Mouse (Mus musculus) C2C12 (cell line): Measurements from ENCODE around the gene Erf. TPM values are rescaled to one million over a fixed set of nuclear protein-coding genes. Genes with fewer than 3 reads are reported as not detected.
A peak's percentile ranks its signal among the peaks of the same experiment; 100 is the strongest.

Experiments used
- H3K27me3 ChIP-seq: one replicate; pipeline ENCODE4 v1.6.1; 2011; ENCODE audit not compliant: control insufficient read depth, insufficient read depth, insufficient read length
- H3K36me3 ChIP-seq: one replicate; pipeline ENCODE4 v1.6.1; 2011; ENCODE audit not compliant: control insufficient read depth, insufficient read depth
- H3K4me3 ChIP-seq: one replicate; pipeline ENCODE4 v1.5.1; 2011; ENCODE audit warnings: mild to moderate bottlenecking, control low read depth; ENCODE audit not compliant: poor library complexity, insufficient read depth, severe bottlenecking
- H3K79me2 ChIP-seq: one replicate; pipeline ENCODE4 v1.6.1; 2011; ENCODE audit not compliant: control insufficient read depth, insufficient read depth
- H3K79me3 ChIP-seq: one replicate; pipeline ENCODE4 v1.6.1; 2011; ENCODE audit warnings: low read depth, control low read depth
- H3ac ChIP-seq: one replicate; pipeline ENCODE3; 2011; ENCODE audit warnings: low read depth; ENCODE audit not compliant: control insufficient read depth, insufficient read length
- CEBPB ChIP-seq: IDR thresholded peaks from one replicate; pipeline ENCODE4 v1.6.1; 2011; ENCODE audit warnings: low read depth, mild to moderate bottlenecking, control low read depth, moderate library complexity
- CTCF ChIP-seq: IDR thresholded peaks from one replicate; pipeline ENCODE4 v1.5.1; 2011; ENCODE audit not compliant: control insufficient read depth, insufficient read depth, insufficient read length
- FOSL1 ChIP-seq: IDR thresholded peaks from one replicate; pipeline ENCODE4 v1.8.0; 2011; ENCODE audit warnings: mild to moderate bottlenecking, low read length; ENCODE audit not compliant: poor library complexity, insufficient read depth, severe bottlenecking
- MAX ChIP-seq: IDR thresholded peaks from one replicate; pipeline ENCODE4 v1.6.1; 2011; ENCODE audit warnings: mild to moderate bottlenecking, control low read depth
- MYOD1 ChIP-seq: IDR thresholded peaks from one replicate; pipeline ENCODE4 v1.6.1; 2011; ENCODE audit warnings: low read depth; ENCODE audit not compliant: control insufficient read depth, insufficient read length
- MYOG ChIP-seq: IDR thresholded peaks from one replicate; pipeline ENCODE4 v1.6.1; 2011; ENCODE audit not compliant: control insufficient read depth, insufficient read length; ENCODE audit errors: extremely low read depth
- USF1 ChIP-seq: IDR thresholded peaks from one replicate; pipeline ENCODE4 v1.6.1; 2011; ENCODE audit warnings: low read depth, mild to moderate bottlenecking, control low read depth, moderate library complexity
- long read RNA-seq, 2 experiments: library from polyadenylated mRNA; unstranded; transcript quantifications; one replicate each; pipeline ENCODE4 v2.0.0; 2019 to 2020
- polyA plus RNA-seq: library from polyadenylated mRNA; unstranded; fragments of >200 nt; fragmentation: generic; extraction: Trizol; gene quantifications from one replicate; pipeline ENCODE4 v1.2.1, GENCODE M21; 2012; ENCODE audit warnings: missing spikeins

Erf gene
- 61.8 TPM for polyA plus RNA-seq
- long read RNA-seq, experiment 1, partial matches to known transcripts = 0 of 2 reads
- long read RNA-seq, experiment 1, other reads (novel, unspliced or antisense) = 2 of 2 reads
- long read RNA-seq, experiment 2, partial matches to known transcripts = 0 of 1 reads
- long read RNA-seq, experiment 2, other reads (novel, unspliced or antisense) = 1 of 1 reads

DNA sequence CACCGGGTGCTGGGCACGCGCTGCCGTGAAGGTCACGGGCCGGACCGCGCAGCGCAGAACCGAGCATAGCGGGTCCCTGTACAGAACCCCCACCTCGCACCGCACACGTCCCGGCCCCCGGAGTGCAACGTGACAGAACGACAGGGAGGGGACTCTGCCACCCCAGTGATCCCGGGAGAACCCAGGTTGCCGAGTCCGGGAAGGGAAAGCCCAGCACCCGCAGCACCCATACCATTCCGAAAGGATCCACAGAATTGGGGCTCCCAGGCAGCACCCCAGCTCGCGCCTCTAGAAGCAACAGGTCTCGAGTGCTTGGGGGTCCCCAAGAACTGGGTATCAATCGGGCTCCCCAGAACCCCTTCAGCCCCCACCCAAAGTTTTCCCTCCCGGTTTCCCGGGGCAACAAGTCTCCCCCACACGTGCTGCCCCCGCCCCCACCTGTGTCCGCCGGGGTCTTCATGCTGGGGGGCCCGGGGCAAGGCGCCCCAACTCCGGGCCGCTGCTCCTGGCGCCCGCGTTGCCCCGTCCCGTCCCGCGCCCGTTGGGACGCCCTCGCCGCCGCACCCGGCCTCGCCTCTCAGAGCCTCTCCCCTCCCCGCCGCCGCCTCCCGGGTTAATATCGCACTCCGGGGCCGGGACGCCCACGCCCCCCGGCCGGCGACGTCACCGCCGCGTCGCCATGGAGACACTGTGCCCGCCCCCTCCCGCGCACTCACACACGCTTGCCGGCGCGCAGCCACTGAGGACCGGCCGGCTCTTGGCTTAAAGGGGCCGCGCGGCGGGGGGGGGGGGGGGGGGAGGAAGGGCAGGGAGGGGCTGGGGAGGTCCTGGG is at the start of gene Erf:
TSS of gene Erf (minus strand) at position 621 of the 832 bp plus-strand sequence.
- H3ac ChIP-seq = peak within 1 kb of the TSS; percentile 77
- TF ChIP-seq MAX (no peak), USF1 (no peak), CEBPB (no peak), CTCF (no peak), MYOD1 (no peak), MYOG (no peak), FOSL1 (no peak)

DNA sequence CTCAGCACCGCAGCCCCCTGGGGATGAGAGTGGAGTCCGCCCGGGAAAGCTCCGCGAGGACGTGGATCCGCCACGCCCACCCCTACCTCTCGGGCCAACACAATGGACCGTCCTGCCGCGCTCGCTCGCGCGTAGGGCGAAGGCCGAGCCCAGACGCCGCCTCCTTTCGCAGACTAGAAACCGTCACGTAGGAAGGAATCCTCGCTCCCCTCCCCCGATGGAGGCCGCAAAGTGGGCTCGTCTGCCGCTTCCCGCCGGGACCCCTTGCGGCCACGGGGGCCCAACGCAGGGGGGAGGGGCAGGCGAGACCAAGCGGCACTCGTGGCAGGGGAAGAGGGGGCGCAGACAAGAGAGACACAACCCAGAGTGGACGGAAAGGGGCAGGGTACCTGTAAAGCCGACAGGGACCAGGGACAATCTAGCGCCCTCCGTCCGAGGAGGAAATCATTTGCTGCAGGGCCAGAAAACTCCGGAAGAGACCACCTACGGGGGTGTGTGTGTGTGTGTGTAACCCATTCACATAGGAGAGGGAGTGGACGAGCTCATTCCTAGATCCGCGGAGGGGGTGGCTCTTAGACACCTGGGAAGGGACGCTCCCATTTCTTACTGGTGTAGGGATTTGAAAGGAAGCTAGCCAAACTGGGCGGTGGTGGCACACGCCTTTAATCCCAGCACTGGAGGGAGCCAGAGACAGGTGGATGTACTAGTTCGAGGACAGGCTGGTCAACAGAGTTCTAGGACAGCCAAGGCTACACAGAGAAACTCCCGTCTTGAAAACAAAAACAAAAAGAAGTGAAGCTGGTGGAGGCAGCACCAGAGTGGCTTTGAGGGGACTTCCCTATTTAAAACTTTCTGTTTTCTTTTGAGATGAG is 47.1 kb upstream of the Erf start, which contains the start of gene Pafah1b3:
TSS of gene Pafah1b3 (minus strand) at position 533 of the 872 bp plus-strand sequence.
- Histone ChIP-seq H3K27me3 (peaks cover 1% of the 10 kb centered on the region), H3K79me3 (no peaks in the 10 kb centered on the region), H3K36me3 (peaks cover 11% of the 10 kb centered on the region), H3ac (peak within 1 kb of the TSS; percentile 52), H3K4me3 (peak within 1 kb of the TSS; percentile 44), H3K79me2 (peaks cover 6% of the 10 kb centered on the region)
- TF ChIP-seq CEBPB (no peak), MYOG (no peak), USF1 (no peak), FOSL1 (no peak), MYOD1 (no peak), CTCF (no peak), MAX (no peak)

More for the DNA sequence above, at the start of gene Erf:
- Histone ChIP-seq H3K27me3 (no peaks in the 10 kb centered on the region), H3K79me3 (peaks cover 44% of the 10 kb centered on the region), H3K4me3 (peak within 1 kb of the TSS; percentile 92), H3K36me3 (peaks cover 10% of the 10 kb centered on the region), H3K79me2 (peaks cover 51% of the 10 kb centered on the region)

DNA sequence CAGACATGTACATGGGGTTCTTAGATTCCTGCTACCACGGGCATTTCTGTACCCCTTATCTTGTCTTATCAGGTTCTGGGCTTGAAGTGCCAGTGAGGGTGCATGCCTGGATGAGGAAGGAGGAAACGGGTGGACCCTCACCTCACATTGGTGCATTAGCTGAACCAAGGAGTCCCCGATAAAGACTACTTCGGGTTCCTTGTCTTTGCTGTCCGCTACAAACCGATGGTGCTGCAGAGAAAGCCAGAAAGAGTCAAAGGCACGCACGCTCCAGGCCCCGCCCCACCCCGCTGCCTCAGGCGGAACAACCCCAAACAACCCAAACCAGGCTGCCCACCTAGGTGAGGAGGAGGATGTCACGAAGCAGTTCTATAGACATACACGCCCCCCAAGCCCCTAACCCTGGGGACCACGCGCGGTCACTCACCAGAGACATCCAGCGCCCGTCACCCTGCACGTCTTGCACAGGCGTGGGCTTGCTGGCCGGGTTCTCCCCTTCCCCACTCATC is 46.4 kb upstream of the Erf start:
- peaks cover 12% of the 10 kb centered on the region for H3K36me3 ChIP-seq
- peak overlapping the region; percentile 52 for H3ac ChIP-seq
- TF ChIP-seq CEBPB (no peak), MAX (no peak), CTCF (no peak), FOSL1 (no peak), MYOD1 (no peak), MYOG (no peak), USF1 (no peak)
- no peaks in the 10 kb centered on the region for H3K27me3 ChIP-seq
- H3K79me2 ChIP-seq = peaks cover 6% of the 10 kb centered on the region
- H3K4me3 ChIP-seq = peak overlapping the region; percentile 44
- no peaks in the 10 kb centered on the region for H3K79me3 ChIP-seq

DNA sequence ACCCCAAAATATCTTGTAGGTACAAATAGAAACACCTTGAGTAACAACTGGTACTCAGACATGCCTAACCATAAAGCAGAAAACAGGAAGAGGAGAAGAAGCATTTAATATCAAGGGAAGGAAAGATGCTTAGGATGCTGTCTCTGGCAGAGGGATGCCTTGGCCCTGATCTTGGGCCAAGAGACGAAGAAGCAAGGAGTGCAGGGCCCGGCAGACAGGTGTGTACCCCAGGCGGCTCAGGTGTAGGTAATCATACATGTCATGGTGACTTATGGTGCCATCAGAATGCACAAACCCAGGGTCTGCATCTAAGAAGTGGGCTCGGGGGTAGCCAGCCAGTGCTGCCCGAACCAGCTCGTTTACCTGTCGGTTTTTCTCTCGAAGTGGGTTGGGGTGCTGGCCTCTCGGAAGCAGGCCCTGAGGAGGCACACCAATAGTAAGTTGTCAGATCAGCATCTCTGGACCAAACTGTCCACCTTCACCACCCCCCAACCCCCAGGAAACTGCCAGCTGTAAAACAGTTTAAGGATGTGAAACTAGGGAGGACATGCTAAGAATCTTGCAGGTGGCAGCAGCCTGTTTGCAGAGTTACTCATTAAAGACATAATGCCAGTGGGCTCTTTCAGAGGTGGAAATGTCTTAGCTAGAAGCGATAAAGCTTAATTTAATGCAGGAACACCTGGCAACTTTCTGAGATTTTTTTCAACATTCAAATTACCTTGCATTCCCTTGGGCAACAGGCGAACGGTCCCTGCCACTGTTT is 44.6 kb upstream of the Erf start:
- H3K79me3 ChIP-seq = no peaks in the 10 kb centered on the region
- no peak overlapping the region for H3ac ChIP-seq
- H3K27me3 ChIP-seq = no peaks in the 10 kb centered on the region
- peaks cover 24% of the 10 kb centered on the region for H3K36me3 ChIP-seq
- H3K4me3 ChIP-seq = no peak overlapping the region
- no peak for TF ChIP-seq CEBPB
- TF ChIP-seq MAX = no peak
- no peak for TF ChIP-seq USF1
- no peak for TF ChIP-seq CTCF
- TF ChIP-seq MYOG = no peak
- no peak for TF ChIP-seq FOSL1
- no peak for TF ChIP-seq MYOD1
- peaks cover 6% of the 10 kb centered on the region for H3K79me2 ChIP-seq

DNA sequence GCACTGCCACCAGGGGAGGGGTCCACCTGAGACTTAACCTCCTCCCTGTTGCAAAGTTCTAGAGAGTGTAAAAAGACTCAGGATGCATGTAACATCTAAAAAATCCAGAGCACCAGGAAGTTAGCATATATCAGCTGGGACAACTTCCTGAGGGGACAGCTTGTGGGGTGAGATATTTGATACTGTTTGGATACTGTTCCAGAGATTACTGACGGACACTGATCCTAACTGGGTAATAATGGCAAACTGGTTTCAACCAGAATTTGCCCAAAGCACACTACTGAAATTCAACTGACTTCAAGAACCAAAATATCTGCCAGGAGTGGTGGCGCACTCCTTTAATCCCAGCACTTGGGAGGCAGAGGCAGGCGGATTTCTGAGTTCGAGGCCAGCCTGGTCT is 43.9 kb upstream of the Erf start:
- H3K79me2 ChIP-seq = peaks cover 6% of the 10 kb centered on the region
- no peak overlapping the region for H3ac ChIP-seq
- no peaks in the 10 kb centered on the region for H3K79me3 ChIP-seq
- no peaks in the 10 kb centered on the region for H3K27me3 ChIP-seq
- no peak for TF ChIP-seq CEBPB
- no peak for TF ChIP-seq FOSL1
- no peak for TF ChIP-seq MAX
- no peak for TF ChIP-seq CTCF
- TF ChIP-seq MYOD1 = no peak
- no peak for TF ChIP-seq USF1
- TF ChIP-seq MYOG = no peak
- H3K36me3 ChIP-seq = peaks cover 24% of the 10 kb centered on the region
- H3K4me3 ChIP-seq = no peak overlapping the region
